Mouse (Mus musculus) midbrain, embryonic 15.5 days (tissue): ENCODE measurements at regions not wholly inside any gene's neighbourhood (a gene's known extent, or its start where the extent isn't known, plus 50 kb on each side); places are given as distances from the start of the nearest gene placed in this dataset.
"Not testable (repeated sequence)": the region's sequence is repeated elsewhere in the genome, so short reads cannot be mapped to it uniquely, and the experiment has no call there.

Experiments used
- ATAC-seq: fragments of 200-750 bp; cut with Nextera tagmentation; replicated peaks from 2 replicates; pipeline ENCODE4 v1.8.0; 2017; ENCODE audit warnings: moderate TSS enrichment
- H3K27ac ChIP-seq: fragments of 300-500 bp; sonication (generic); 2 replicates; pipeline ENCODE4 v1.5.1; 2015; ENCODE audit warnings: mild to moderate bottlenecking, inconsistent platforms
- H3K27me3 ChIP-seq: fragments of 300-500 bp; sonication (generic); replicated peaks from 2 replicates; pipeline ENCODE4 v1.6.1; 2015; ENCODE audit warnings: inconsistent platforms
- H3K36me3 ChIP-seq: fragments of 300-500 bp; sonication (generic); replicated peaks from 2 replicates; pipeline ENCODE4 v1.6.1; 2015; ENCODE audit warnings: inconsistent platforms
- H3K4me1 ChIP-seq: fragments of 300-500 bp; sonication (generic); 2 replicates; pipeline ENCODE4 v1.6.1; 2015; ENCODE audit warnings: inconsistent platforms
- H3K4me2 ChIP-seq: fragments of 300-500 bp; sonication (generic); 2 replicates; pipeline ENCODE4 v1.6.1; 2015; ENCODE audit warnings: inconsistent platforms, mild to moderate bottlenecking, moderate library complexity
- H3K4me3 ChIP-seq: fragments of 300-500 bp; sonication (generic); 2 replicates; pipeline ENCODE4 v1.5.1; 2015; ENCODE audit warnings: mild to moderate bottlenecking, inconsistent platforms
- H3K9ac ChIP-seq: fragments of 300-500 bp; sonication (generic); 2 replicates; pipeline ENCODE4 v1.6.1; 2015; ENCODE audit warnings: mild to moderate bottlenecking, inconsistent platforms
- H3K9me3 ChIP-seq: fragments of 300-500 bp; sonication (generic); 2 replicates; pipeline ENCODE4 v1.6.1; 2016; ENCODE audit warnings: inconsistent platforms
- WGBS: fragments of 180-500 bp; shearing (Covaris S2); methylation state at CpG from one replicate; pipeline ENCODE4 v1.1.7; 2015; ENCODE audit warnings: mixed read lengths; 5-methylcytosine and 5-hydroxymethylcytosine counted together

GRCm38 (mm10) chr1:184187582-184187981 lies 153.5 kb upstream of the 1700056E22Rik start:
- H3K4me2 ChIP-seq: no peak overlapping the region
- H3K4me1 ChIP-seq: peaks cover 5% of the 10 kb centered on the region; the same call in 1 of the 2 replicates
- H3K27ac ChIP-seq: no peak overlapping the region
- H3K9me3 ChIP-seq: no peaks in the 10 kb centered on the region
- H3K27me3 ChIP-seq: no peaks in the 10 kb centered on the region
- H3K9ac ChIP-seq: no peak overlapping the region
- H3K4me3 ChIP-seq: no peak overlapping the region
- no peak for ATAC-seq
- H3K36me3 ChIP-seq: no peaks in the 10 kb centered on the region

GRCm38 (mm10) chr1:184182163-184182562 lies 148.1 kb upstream of the 1700056E22Rik start:
- no peak overlapping the region for H3K4me2 ChIP-seq
- H3K4me1 ChIP-seq: no peaks in the 10 kb centered on the region
- H3K4me3 ChIP-seq: no peak overlapping the region
- no peaks in the 10 kb centered on the region for H3K9me3 ChIP-seq
- H3K27ac ChIP-seq: no peak overlapping the region
- ATAC-seq: no peak
- H3K36me3 ChIP-seq: no peaks in the 10 kb centered on the region
- no peaks in the 10 kb centered on the region for H3K27me3 ChIP-seq
- 93% methylated on average over 4 of the region's 4 CpGs for WGBS
- H3K9ac ChIP-seq: no peak overlapping the region

- 78% methylated on average over 1 of the region's 1 CpGs for WGBS
- not testable (repeated sequence) for H3K9ac ChIP-seq, H3K4me3 ChIP-seq
Measured at GRCm38 (mm10) chr1:184174416-184174815, 140.3 kb upstream of the 1700056E22Rik start.

GRCm38 (mm10) chr1:184173739-184174138 lies 139.6 kb upstream of the 1700056E22Rik start:
- ATAC-seq: no peak
- 78% methylated on average over 6 of the region's 6 CpGs for WGBS
- Histone ChIP-seq H3K4me1 (no peaks in the 10 kb centered on the region), H3K27me3 (no peaks in the 10 kb centered on the region), H3K9me3 (no peaks in the 10 kb centered on the region), H3K9ac (no peak overlapping the region), H3K4me2 (no peak overlapping the region), H3K36me3 (no peaks in the 10 kb centered on the region), H3K27ac (no peak overlapping the region), H3K4me3 (no peak overlapping the region)

More at GRCm38 (mm10) chr1:184174416-184174815, 140.3 kb upstream of the 1700056E22Rik start:
- H3K4me1 ChIP-seq, ATAC-seq, H3K4me2 ChIP-seq, H3K27me3 ChIP-seq, H3K36me3 ChIP-seq, H3K9me3 ChIP-seq, H3K27ac ChIP-seq: not testable (repeated sequence)

- H3K9me3 ChIP-seq: no peaks in the 10 kb centered on the region
- H3K4me3 ChIP-seq: no peak overlapping the region
- H3K27ac ChIP-seq: no peak overlapping the region
- WGBS: 84% methylated on average over 2 of the region's 2 CpGs
- no peak overlapping the region for H3K9ac ChIP-seq
- H3K4me1 ChIP-seq: no peaks in the 10 kb centered on the region
- H3K27me3 ChIP-seq: no peaks in the 10 kb centered on the region
- H3K4me2 ChIP-seq: no peak overlapping the region
- H3K36me3 ChIP-seq: no peaks in the 10 kb centered on the region
- ATAC-seq: no peak
Measured at GRCm38 (mm10) chr1:184172986-184173385, 138.9 kb upstream of the 1700056E22Rik start.

- Histone ChIP-seq H3K27ac (no peak overlapping the region), H3K36me3 (no peaks in the 10 kb centered on the region), H3K9ac (no peak overlapping the region), H3K4me2 (no peak overlapping the region), H3K27me3 (no peaks in the 10 kb centered on the region), H3K4me1 (no peaks in the 10 kb centered on the region), H3K4me3 (no peak overlapping the region), H3K9me3 (no peaks in the 10 kb centered on the region)
- WGBS: 58% methylated on average over 7 of the region's 7 CpGs
- no peak for ATAC-seq
Measured at GRCm38 (mm10) chr1:184171601-184172000, 137.5 kb upstream of the 1700056E22Rik start.

GRCm38 (mm10) chr1:184170926-184171325 lies 136.8 kb upstream of the 1700056E22Rik start:
- Histone ChIP-seq H3K9me3 (no peaks in the 10 kb centered on the region), H3K36me3 (no peaks in the 10 kb centered on the region), H3K9ac (no peak overlapping the region), H3K4me3 (no peak overlapping the region), H3K27me3 (no peaks in the 10 kb centered on the region), H3K27ac (no peak overlapping the region), H3K4me2 (no peak overlapping the region), H3K4me1 (no peaks in the 10 kb centered on the region)
- 74% methylated on average over 3 of the region's 3 CpGs for WGBS
- ATAC-seq: no peak

- no peaks in the 10 kb centered on the region for H3K36me3 ChIP-seq
- ATAC-seq: no peak
- H3K4me2 ChIP-seq: no peak overlapping the region
Measured at GRCm38 (mm10) chr1:184169967-184170366, 135.9 kb upstream of the 1700056E22Rik start.

GRCm38 (mm10) chr1:184169034-184169783 lies 135.1 kb upstream of the 1700056E22Rik start:
- no peak for ATAC-seq
- no peaks in the 10 kb centered on the region for H3K9me3 ChIP-seq
- H3K27me3 ChIP-seq: no peaks in the 10 kb centered on the region
- no peaks in the 10 kb centered on the region for H3K4me1 ChIP-seq
- H3K4me3 ChIP-seq: no peak overlapping the region
- no peak overlapping the region for H3K9ac ChIP-seq
- no peak overlapping the region for H3K4me2 ChIP-seq
- H3K36me3 ChIP-seq: no peaks in the 10 kb centered on the region
- WGBS: 57% methylated on average over 7 of the region's 7 CpGs
- H3K27ac ChIP-seq: no peak overlapping the region

More at GRCm38 (mm10) chr1:184169967-184170366, 135.9 kb upstream of the 1700056E22Rik start:
- Histone ChIP-seq H3K27ac (no peak overlapping the region), H3K27me3 (no peaks in the 10 kb centered on the region), H3K4me1 (no peaks in the 10 kb centered on the region), H3K4me3 (no peak overlapping the region), H3K9me3 (no peaks in the 10 kb centered on the region), H3K9ac (no peak overlapping the region)
- 59% methylated on average over 1 of the region's 1 CpGs for WGBS

- ATAC-seq: no peak
- Histone ChIP-seq H3K9me3 (no peaks in the 10 kb centered on the region), H3K4me2 (no peak overlapping the region), H3K9ac (no peak overlapping the region), H3K4me1 (no peaks in the 10 kb centered on the region), H3K36me3 (no peaks in the 10 kb centered on the region), H3K27ac (no peak overlapping the region), H3K27me3 (no peaks in the 10 kb centered on the region), H3K4me3 (no peak overlapping the region)
- 70% methylated on average over 2 of the region's 2 CpGs for WGBS
Measured at GRCm38 (mm10) chr1:184166951-184167350, 132.8 kb upstream of the 1700056E22Rik start.

GRCm38 (mm10) chr1:184162526-184162925 lies 128.4 kb upstream of the 1700056E22Rik start:
- H3K4me2 ChIP-seq: not testable (repeated sequence)
- 80% methylated on average over 2 of the region's 2 CpGs for WGBS

GRCm38 (mm10) chr1:184147713-184148112 lies 113.6 kb upstream of the 1700056E22Rik start:
- H3K4me2 ChIP-seq: no peak overlapping the region
- ATAC-seq: no peak
- no peak overlapping the region for H3K9ac ChIP-seq
- H3K27me3 ChIP-seq: no peaks in the 10 kb centered on the region
- no CpG with 5 or more reads among the region's 1 CpGs for WGBS
- H3K4me1 ChIP-seq: no peaks in the 10 kb centered on the region
- no peaks in the 10 kb centered on the region for H3K9me3 ChIP-seq
- H3K4me3 ChIP-seq: no peak overlapping the region
- no peaks in the 10 kb centered on the region for H3K36me3 ChIP-seq
- H3K27ac ChIP-seq: no peak overlapping the region

More at GRCm38 (mm10) chr1:184162526-184162925, 128.4 kb upstream of the 1700056E22Rik start:
- H3K4me1 ChIP-seq, H3K9me3 ChIP-seq, ATAC-seq, H3K9ac ChIP-seq, H3K4me3 ChIP-seq, H3K36me3 ChIP-seq, H3K27ac ChIP-seq, H3K27me3 ChIP-seq: not testable (repeated sequence)

GRCm38 (mm10) chr1:184142974-184143373 lies 108.9 kb upstream of the 1700056E22Rik start:
- WGBS: 45% methylated on average over 2 of the region's 2 CpGs
- no peak overlapping the region for H3K4me2 ChIP-seq
- no peak overlapping the region for H3K9ac ChIP-seq
- H3K4me3 ChIP-seq: no peak overlapping the region
- no peaks in the 10 kb centered on the region for H3K36me3 ChIP-seq
- H3K27me3 ChIP-seq: no peaks in the 10 kb centered on the region
- H3K9me3 ChIP-seq: no peaks in the 10 kb centered on the region
- no peak for ATAC-seq
- H3K4me1 ChIP-seq: no peaks in the 10 kb centered on the region
- H3K27ac ChIP-seq: no peak overlapping the region
